Mouse (Mus musculus): ENCODE measurements at regions not wholly inside any gene's neighbourhood (a gene's known extent, or its start where the extent isn't known, plus 50 kb on each side); places are given as distances from the start of the nearest gene placed in this dataset.
A peak's percentile ranks its signal among the peaks of the same experiment; 100 is the strongest.

DNA sequence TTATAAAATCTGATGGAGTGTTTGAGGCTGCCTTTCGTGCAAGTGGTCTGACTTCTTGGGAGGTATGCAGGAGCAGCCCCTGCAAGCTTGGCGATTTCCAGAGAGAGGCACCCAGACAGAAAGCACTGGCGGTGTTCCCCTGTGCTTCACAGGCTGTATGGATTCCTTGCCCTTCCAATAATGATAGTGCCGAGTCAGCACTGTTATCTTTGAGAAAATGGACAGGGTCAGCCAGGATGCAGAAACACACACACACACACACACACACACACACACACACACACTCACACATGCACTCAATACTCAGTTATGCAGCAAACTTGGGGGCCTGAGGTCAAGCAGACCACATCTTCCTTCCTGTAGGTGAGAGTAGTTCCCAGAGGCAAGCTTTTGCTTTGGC lies 305.7 kb downstream of the Gadd45g start:
- DNase-seq, result no peak

GRCm38 (mm10) chr13:52153030-52153429 lies 306.6 kb downstream of the Gadd45g start:
- no peak for DNase-seq

DNA sequence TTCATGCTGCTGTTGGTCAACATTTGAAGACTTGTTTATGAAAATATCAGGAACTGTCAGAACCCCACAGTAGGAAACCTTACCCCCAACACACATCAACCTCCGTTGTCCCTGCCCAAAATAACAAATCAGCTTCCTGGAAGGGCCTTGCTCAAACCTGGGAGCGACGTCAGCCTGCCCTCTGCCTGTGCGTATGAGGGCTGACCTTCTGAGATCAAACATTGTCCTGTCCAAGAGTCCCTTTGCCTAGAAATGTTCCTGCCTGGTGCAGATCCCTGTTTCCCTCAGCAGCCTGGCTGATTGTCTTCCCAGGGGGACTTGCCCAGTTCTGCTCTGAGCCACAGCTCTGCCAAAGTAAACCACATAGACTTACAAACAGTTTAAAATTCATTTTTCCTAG lies 307.1 kb downstream of the Gadd45g start:
- DNase-seq, result peak; percentile 5 to 22

DNA sequence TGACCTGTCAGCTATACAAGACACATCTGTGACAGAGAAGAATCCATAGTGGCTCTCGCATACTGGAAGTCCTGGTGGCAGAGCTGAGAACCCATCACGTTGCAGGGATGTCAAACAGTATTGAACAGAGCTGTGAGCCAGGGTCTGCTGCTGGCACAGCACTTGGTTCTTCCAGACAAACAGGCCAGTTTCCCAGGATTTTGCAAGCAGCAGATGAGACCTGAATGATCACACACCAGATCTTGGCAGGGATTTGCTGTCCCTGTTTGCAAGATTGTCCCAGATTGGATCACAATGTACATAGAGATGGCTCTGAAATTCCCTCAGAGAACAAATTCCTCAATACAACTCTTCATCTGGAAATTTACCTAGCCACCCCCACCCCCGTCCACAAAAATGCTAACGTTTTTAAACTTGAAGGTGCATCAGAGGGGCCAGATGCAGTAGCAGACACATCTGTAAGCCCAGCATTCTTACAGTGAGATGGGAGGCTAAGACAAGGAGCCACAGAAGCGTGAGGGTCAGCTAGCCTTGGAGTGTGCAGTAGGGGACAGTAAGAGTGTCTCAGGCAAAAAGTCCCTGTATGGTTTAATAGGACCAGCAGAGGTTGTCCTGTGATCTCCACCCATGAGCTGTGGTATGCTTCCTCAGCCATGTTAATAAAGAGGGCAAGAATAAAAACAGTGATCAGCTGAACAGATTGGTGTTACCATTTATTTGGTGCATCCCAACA lies 307.8 kb downstream of the Gadd45g start:
- no peak for DNase-seq

DNA sequence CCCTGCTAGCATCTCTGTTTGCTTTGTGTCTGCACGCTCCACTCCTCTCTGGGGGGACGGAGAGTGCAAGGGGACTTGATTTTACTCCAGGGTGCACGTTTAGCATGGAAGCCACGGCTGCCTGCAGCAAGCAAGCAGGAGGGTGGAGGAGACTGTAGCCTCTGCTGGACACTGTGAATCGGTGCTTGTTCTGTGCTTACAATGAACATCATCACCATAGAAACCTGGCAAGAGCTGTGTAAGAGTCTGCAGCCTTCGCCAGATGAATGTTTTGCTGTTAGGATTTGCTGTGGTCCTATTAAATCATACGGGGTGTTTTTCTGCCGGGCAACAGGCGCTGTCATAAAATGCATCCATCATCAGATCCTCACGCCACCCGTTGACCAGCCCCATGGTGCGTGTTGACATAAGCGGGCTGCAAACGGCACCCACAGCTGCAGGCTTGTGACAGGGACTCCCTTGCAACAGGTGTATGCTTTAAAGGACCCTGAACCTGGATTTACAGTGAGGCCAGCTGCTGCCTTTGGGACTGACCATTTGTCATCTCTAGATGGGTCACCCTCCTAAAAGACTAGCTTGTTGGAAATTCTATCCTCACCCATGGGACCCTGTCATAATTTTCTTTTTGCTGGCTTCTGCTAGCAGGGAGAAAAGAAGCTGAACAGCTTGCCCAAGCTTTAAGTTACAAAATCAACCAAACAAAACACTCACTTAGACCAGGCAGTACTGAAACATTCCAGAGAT lies 308.5 kb downstream of the Gadd45g start:
- peak in 1 of 2 experiments; percentile 14 for DNase-seq

DNA sequence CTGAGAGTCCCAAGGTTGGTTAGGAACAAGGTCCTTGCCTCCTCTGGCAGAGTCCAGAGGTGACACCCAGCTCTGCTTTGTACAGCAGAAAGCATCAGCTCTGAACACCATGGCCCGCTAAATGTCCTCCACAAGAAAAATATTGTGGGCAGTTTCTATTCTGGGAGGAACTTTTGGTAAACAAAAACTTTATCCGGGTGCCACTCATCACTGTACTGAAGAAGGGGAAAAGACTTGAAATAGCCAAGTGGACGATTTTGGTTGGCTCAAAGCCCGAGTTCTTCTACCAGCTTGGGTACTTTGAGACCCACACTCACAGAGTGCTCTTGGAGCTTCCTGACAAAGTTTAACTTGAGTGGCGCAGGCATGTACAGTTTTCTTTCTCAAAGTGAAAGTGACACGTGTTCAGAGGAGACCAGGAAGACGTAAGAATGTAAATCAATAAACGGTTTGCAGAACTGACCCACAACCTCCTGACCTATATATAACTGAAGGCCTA lies 309.2 kb downstream of the Gadd45g start:
- peak in 1 of 2 experiments; percentile 15 for DNase-seq

DNA sequence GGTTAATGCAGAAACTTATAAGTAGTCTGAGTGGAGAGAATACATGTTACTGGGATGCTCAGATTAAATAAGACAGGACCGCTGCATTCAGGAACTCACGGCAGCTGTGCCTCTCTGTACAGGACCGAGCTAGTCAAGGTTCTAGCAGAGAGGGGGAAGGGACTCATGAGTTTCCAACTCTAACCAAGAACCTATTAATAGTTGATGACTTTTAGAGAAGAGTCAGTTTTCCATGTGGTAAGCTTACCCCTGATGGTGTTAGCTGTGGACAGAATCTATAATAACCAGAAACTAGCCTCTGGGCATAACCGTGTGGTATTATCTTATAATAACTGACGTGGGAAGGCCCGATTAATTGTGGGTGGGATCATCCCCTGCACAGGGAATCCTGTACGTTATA lies 316.2 kb downstream of the Gadd45g start:
- no peak for DNase-seq

- no peak for DNase-seq
Observed at GRCm38 (mm10) chr13:52165531-52165930, 319.1 kb downstream of the Gadd45g start.

DNA sequence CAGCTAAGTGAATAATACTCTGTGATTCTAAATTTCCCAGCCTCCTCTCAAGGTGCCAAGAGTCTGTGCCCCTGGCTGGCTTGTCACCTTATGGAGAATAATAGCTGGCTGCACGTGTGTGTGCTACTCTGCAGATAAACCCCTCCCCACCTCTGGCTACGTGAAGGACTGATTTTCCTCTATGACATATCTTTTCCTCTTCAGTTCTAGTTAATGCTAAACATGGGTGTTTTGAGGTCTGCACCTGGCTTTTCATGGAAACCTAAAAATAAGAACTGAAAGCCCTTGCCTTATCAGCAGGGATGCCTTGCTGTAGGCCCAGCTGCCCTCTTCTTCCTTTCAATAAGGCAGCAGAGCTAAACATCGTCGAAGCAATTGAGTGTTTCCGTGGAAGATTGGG lies 321.5 kb downstream of the Gadd45g start:
- DNase-seq, result no peak

DNA sequence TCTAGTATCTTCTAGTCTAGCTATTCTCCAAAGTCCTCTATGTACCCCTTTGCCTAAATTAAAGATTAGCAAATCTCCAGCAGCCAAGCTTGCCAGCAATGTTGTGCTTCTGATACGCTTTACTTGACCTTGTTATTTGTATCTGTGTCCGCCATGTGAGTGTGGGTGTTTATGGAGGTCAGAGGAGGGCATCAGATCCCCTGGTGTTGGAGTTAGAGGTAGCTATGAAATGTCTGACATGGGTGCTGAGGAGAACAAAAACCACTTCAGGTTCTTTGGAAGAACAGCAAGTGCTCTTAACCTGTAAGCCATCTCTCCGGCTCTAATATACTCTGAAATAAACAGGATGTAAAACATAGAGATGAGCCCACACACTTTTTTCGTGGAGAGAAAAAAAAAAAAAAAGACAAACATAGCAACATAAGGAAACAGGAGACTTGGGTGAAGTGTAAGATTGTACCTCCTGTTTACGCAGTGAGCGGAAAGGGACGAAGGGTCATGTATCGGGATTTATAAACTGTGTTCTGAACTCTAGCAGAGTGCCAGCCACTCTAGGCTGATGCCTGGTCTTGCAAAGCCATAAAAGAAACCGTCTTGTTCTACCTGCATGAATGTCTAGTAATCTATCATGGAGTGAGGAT lies 326.3 kb downstream of the Gadd45g start:
- no peak for DNase-seq

- DNase-seq, result no peak
Observed at GRCm38 (mm10) chr13:52175665-52176064, 329.2 kb downstream of the Gadd45g start.

DNA sequence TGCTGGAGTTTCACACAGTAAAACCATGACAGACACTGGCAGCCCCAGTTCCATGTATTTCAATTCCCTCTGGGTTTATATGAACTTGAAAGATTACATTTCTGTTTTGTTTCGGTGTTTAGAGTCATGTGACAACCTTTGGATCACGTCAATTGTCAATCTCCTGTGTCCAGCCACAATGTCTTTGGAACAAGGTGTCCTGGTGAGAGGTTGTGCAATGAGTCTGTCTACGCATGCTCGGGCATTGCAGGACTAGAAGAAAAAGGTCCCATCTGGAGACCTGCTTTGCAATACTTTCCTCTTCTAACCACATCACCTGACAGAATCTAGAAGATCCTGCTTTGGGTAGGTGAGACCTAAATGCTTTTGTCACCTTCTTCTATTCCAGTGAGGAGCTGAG lies 333.5 kb downstream of the Gadd45g start:
- DNase-seq, result no peak

DNA sequence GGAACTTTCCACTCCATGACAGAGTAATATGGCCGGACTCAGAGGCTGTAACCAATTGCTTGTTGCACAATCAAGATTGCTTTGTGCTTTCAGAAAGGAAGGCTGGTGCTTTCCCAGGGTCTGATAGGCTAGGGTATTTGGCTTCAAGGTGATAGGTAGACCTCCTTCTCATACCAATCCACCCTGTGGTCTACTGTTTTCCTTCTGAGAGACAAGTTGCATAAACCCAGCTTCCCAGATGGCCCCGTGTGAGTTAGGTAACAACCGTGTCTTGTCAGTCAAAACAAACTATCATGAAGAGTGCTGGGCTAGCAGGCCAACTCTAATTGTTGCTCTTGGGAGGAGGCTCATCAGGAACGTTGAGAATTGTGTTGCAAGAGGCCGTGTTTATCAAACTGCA lies 337.2 kb downstream of the Gadd45g start:
- DNase-seq, result no peak

GRCm38 (mm10) chr13:52185574-52185973 lies 339.1 kb downstream of the Gadd45g start:
- no peak for DNase-seq

- no peak for DNase-seq
Observed at GRCm38 (mm10) chr13:52187841-52188604, 341.5 kb downstream of the Gadd45g start.

GRCm38 (mm10) chr13:52188605-52189003 lies 342.1 kb downstream of the Gadd45g start:
- no peak for DNase-seq

GRCm38 (mm10) chr13:52189382-52189923 lies 341.6 kb downstream of the Diras2 start:
- no peak for DNase-seq

GRCm38 (mm10) chr13:52190256-52190655 lies 340.8 kb downstream of the Diras2 start:
- DNase-seq, result peak; percentile 39 to 41

GRCm38 (mm10) chr13:52190848-52191590 lies 340.1 kb downstream of the Diras2 start:
- DNase-seq, result peak; percentile 24 to 36

GRCm38 (mm10) chr13:52196917-52197316 lies 334.2 kb downstream of the Diras2 start:
- DNase-seq, result peak in 1 of 2 experiments; percentile 35

Data from adrenal gland, postnatal 36 days (tissue).